ENCODE assay signal across 25 mouse cellular contexts in genomic region chr1:190079643-190080275, GRCm38 (mm10).
A peak's percentile ranks its signal among the peaks of the same experiment; 100 is the strongest.
DNase-seq lines count a peak whose midpoint lies in the region; ATAC-seq and TF ChIP-seq lines count a peak whose summit lies in the region.
"Had no signal": no experiment of that assay in that cellular context is flagged by ENCODE, and none has a peak within 500 bp of the region (broad histone marks: within the 10 kb centered on the region; RNA-seq: fewer than 3 reads in every experiment).

No protein-coding gene starts in this region.

- no peaks in the 10 kb centered on the region for H3K4me1 ChIP-seq in embryonic facial prominence, embryonic 14.5 days (ENCODE audit: control insufficient read depth, insufficient read depth, low read length)
- H3K4me1 ChIP-seq in embryonic facial prominence, embryonic 10.5 days = peaks cover 18% of the 10 kb centered on the region
- no peaks in the 10 kb centered on the region for H3K4me1 ChIP-seq in kidney, embryonic 16.5 days (ENCODE audit: insufficient read depth, low read length)
- peaks cover 5% of the 10 kb centered on the region; the same call in 1 of the 2 replicates for H3K4me1 ChIP-seq in limb, embryonic 14.5 days (ENCODE audit: control insufficient read depth, insufficient read depth, low read length)
- H3K4me1 ChIP-seq in limb, embryonic 10.5 days = peaks cover 12% of the 10 kb centered on the region
- H3K4me1 ChIP-seq in heart, embryonic 12.5 days (replicated peaks) = peaks cover 37% of the 10 kb centered on the region
- H3K4me1 ChIP-seq: intestine, embryonic 15.5 days; lung, embryonic 15.5 days had no signal

- H3K27me3 ChIP-seq in embryonic facial prominence, embryonic 14.5 days (replicated peaks; ENCODE audit: control insufficient read depth, insufficient read depth, low read length) = no peaks in the 10 kb centered on the region
- H3K27me3 ChIP-seq in embryonic facial prominence, embryonic 10.5 days (replicated peaks; ENCODE audit: low read depth, poor library complexity, severe bottlenecking) = no peaks in the 10 kb centered on the region; the same call in 1 of the 2 replicates
- H3K27me3 ChIP-seq in kidney, embryonic 16.5 days (ENCODE audit: insufficient read depth, low read length) = no peaks in the 10 kb centered on the region
- no peaks in the 10 kb centered on the region for H3K27me3 ChIP-seq in limb, embryonic 14.5 days (ENCODE audit: control insufficient read depth, insufficient read depth, low read length)
- no peaks in the 10 kb centered on the region for H3K27me3 ChIP-seq in limb, embryonic 10.5 days (ENCODE audit: low read depth, poor library complexity, severe bottlenecking)
- no peaks in the 10 kb centered on the region for H3K27me3 ChIP-seq in heart, embryonic 12.5 days (replicated peaks)
- H3K27me3 ChIP-seq: embryonic facial prominence, embryonic 12.5 days; heart, embryonic 15.5 days; intestine, embryonic 15.5 days; limb, embryonic 12.5 days; lung, embryonic 15.5 days had no signal

- no peak overlapping the region for H3K4me2 ChIP-seq in embryonic facial prominence, embryonic 14.5 days (ENCODE audit: low read depth, low read length)
- no peak overlapping the region for H3K4me2 ChIP-seq in kidney, embryonic 16.5 days (replicated peaks; ENCODE audit: low read depth, low read length)
- H3K4me2 ChIP-seq in limb, embryonic 14.5 days (replicated peaks; ENCODE audit: low read depth, low read length, severe bottlenecking) = no peak overlapping the region
- no peak overlapping the region for H3K4me2 ChIP-seq in heart, embryonic 12.5 days
- H3K4me2 ChIP-seq: embryonic facial prominence, embryonic 12.5 days; heart, embryonic 15.5 days; intestine, embryonic 15.5 days; limb, embryonic 12.5 days; liver, embryonic 11.5 days; lung, embryonic 15.5 days had no signal

- no peak overlapping the region for H3K9ac ChIP-seq in embryonic facial prominence, embryonic 14.5 days (ENCODE audit: low read depth, low read length)
- no peak overlapping the region for H3K9ac ChIP-seq in kidney, embryonic 16.5 days (replicated peaks; ENCODE audit: low read length)
- H3K9ac ChIP-seq in limb, embryonic 14.5 days (ENCODE audit: low read depth, low read length, severe bottlenecking) = no peak overlapping the region
- no peak overlapping the region for H3K9ac ChIP-seq in heart, embryonic 12.5 days
- H3K9ac ChIP-seq: embryonic facial prominence, embryonic 12.5 days; forebrain, postnatal 0 days; heart, embryonic 15.5 days; intestine, embryonic 15.5 days; limb, embryonic 12.5 days; lung, embryonic 15.5 days had no signal

- TF ChIP-seq POLR2A in limb, embryonic 14.5 days (IDR thresholded peaks at IDR 0.05; ENCODE audit: borderline replicate concordance, extremely low read depth, insufficient read depth, insufficient read length) = no peak

- H3K36me3 ChIP-seq in embryonic facial prominence, embryonic 14.5 days (ENCODE audit: control insufficient read depth, insufficient read depth, low read length) = no peaks in the 10 kb centered on the region
- H3K36me3 ChIP-seq in embryonic facial prominence, embryonic 10.5 days (replicated peaks) = no peaks in the 10 kb centered on the region
- no peaks in the 10 kb centered on the region for H3K36me3 ChIP-seq in kidney, embryonic 16.5 days (ENCODE audit: insufficient read depth, low read length)
- H3K36me3 ChIP-seq in limb, embryonic 14.5 days (ENCODE audit: control insufficient read depth, insufficient read depth, low read length) = no peaks in the 10 kb centered on the region
- H3K36me3 ChIP-seq in limb, embryonic 10.5 days = no peaks in the 10 kb centered on the region
- no peaks in the 10 kb centered on the region for H3K36me3 ChIP-seq in heart, embryonic 12.5 days
- H3K36me3 ChIP-seq: embryonic facial prominence, embryonic 12.5 days; heart, embryonic 15.5 days; intestine, embryonic 15.5 days; limb, embryonic 12.5 days; lung, embryonic 15.5 days had no signal

- no peak overlapping the region for H3K27ac ChIP-seq in embryonic facial prominence, embryonic 14.5 days (replicated peaks; ENCODE audit: low read depth, low read length)
- no peak overlapping the region for H3K27ac ChIP-seq in embryonic facial prominence, embryonic 10.5 days (replicated peaks)
- H3K27ac ChIP-seq in kidney, embryonic 16.5 days (ENCODE audit: low read length) = no peak overlapping the region
- H3K27ac ChIP-seq in limb, embryonic 14.5 days (replicated peaks; ENCODE audit: low read depth, low read length) = no peak overlapping the region
- no peak overlapping the region for H3K27ac ChIP-seq in limb, embryonic 10.5 days
- no peak overlapping the region for H3K27ac ChIP-seq in heart, embryonic 12.5 days (ENCODE audit: poor library complexity, severe bottlenecking)
- H3K27ac ChIP-seq: embryonic facial prominence, embryonic 12.5 days; heart, embryonic 15.5 days; hindbrain, postnatal 0 days; intestine, embryonic 15.5 days; limb, embryonic 12.5 days; lung, embryonic 15.5 days; stomach, postnatal 0 days had no signal

- 72% methylated on average over 9 of the region's 10 CpGs for WGBS in embryonic facial prominence, embryonic 14.5 days
- WGBS in embryonic facial prominence, embryonic 10.5 days = 77% methylated on average over 10 of the region's 10 CpGs
- WGBS in kidney, embryonic 16.5 days = 59% methylated on average over 9 of the region's 10 CpGs
- WGBS in limb, embryonic 14.5 days = 83% methylated on average over 9 of the region's 10 CpGs
- WGBS in limb, embryonic 10.5 days = 86% methylated on average over 10 of the region's 10 CpGs
- 73% methylated on average over 9 of the region's 10 CpGs for WGBS in heart, embryonic 12.5 days

- no peak for ATAC-seq in embryonic facial prominence, embryonic 14.5 days (ENCODE audit: low read depth)
- ATAC-seq in kidney, embryonic 16.5 days (ENCODE audit: low FRiP score, low TSS enrichment) = peak; percentile 59; the same call in 1 of the 2 replicates
- ATAC-seq in limb, embryonic 14.5 days (ENCODE audit: low FRiP score, low read depth) = 0 out of 2 replicates have a peak, but pooled peaks have one; percentile 34
- no peak for ATAC-seq in heart, embryonic 12.5 days (ENCODE audit: insufficient number of reproducible peaks, low FRiP score)
- ATAC-seq: forebrain, postnatal 0 days; hindbrain, postnatal 0 days; intestine, embryonic 15.5 days; Patski had no signal

- DNase-seq in embryonic facial prominence, embryonic 14.5 days (ENCODE audit: low spot score) = peak; percentile 74
- DNase-seq in embryonic facial prominence, embryonic 10.5 days (ENCODE audit: low spot score) = no peak
- DNase-seq in kidney, adult 11 months = no peak
- peak; percentile 35 for DNase-seq in limb, embryonic 14.5 days (ENCODE audit: low spot score)
- DNase-seq in limb, embryonic 10.5 days (ENCODE audit: low spot score) = no peak
- DNase-seq in ovary, postnatal 14 days (ENCODE audit: low spot score) = peak; percentile 7
- DNase-seq: cerebellum, adult 9-10 months; cerebellum, postnatal 36 days; forebrain, postnatal 0 days; gastrocnemius, postnatal 10 days; layer of hippocampus, postnatal 36 days; right cerebral cortex, postnatal 4 days; thymus, adult 18-20 months; thymus, postnatal 25 days had no signal

- no peaks in the 10 kb centered on the region for H3K9me3 ChIP-seq in embryonic facial prominence, embryonic 14.5 days (ENCODE audit: control insufficient read depth, low read length)
- H3K9me3 ChIP-seq in embryonic facial prominence, embryonic 10.5 days = no peaks in the 10 kb centered on the region
- no peaks in the 10 kb centered on the region for H3K9me3 ChIP-seq in kidney, embryonic 16.5 days (ENCODE audit: low read length)
- H3K9me3 ChIP-seq in limb, embryonic 14.5 days (ENCODE audit: control insufficient read depth, low read length) = no peaks in the 10 kb centered on the region
- H3K9me3 ChIP-seq in limb, embryonic 10.5 days (replicated peaks) = no peaks in the 10 kb centered on the region
- H3K9me3 ChIP-seq in heart, embryonic 12.5 days (replicated peaks) = no peaks in the 10 kb centered on the region
- H3K9me3 ChIP-seq: embryonic facial prominence, embryonic 12.5 days; heart, embryonic 15.5 days; intestine, embryonic 15.5 days; limb, embryonic 12.5 days; lung, embryonic 15.5 days had no signal

- no peak overlapping the region for H3K4me3 ChIP-seq in embryonic facial prominence, embryonic 14.5 days (ENCODE audit: low read depth, low read length)
- no peak overlapping the region for H3K4me3 ChIP-seq in embryonic facial prominence, embryonic 10.5 days
- H3K4me3 ChIP-seq in kidney, embryonic 16.5 days (ENCODE audit: low read length) = no peak overlapping the region
- no peak overlapping the region for H3K4me3 ChIP-seq in limb, embryonic 14.5 days (replicated peaks; ENCODE audit: low read length)
- no peak overlapping the region for H3K4me3 ChIP-seq in limb, embryonic 10.5 days
- H3K4me3 ChIP-seq in heart, embryonic 12.5 days = no peak overlapping the region
- H3K4me3 ChIP-seq: embryonic facial prominence, embryonic 12.5 days; heart, embryonic 15.5 days; intestine, embryonic 15.5 days; limb, embryonic 12.5 days; lung, embryonic 15.5 days had no signal

Comparison
In these comparisons a context has a peak if more than half of its experiments do, and no peak if none do; other contexts are left out.
1. DNase-seq: peak in embryonic facial prominence, embryonic 14.5 days (single experiment), limb, embryonic 14.5 days (single experiment) and ovary, postnatal 14 days (single experiment); none in embryonic facial prominence, embryonic 10.5 days (single experiment), kidney, adult 11 months (single experiment) and limb, embryonic 10.5 days (single experiment).
2. ATAC-seq: peak in kidney, embryonic 16.5 days (single experiment) and limb, embryonic 14.5 days (single experiment); none in embryonic facial prominence, embryonic 14.5 days (single experiment) and heart, embryonic 12.5 days (single experiment).